Mouse (Mus musculus) embryonic facial prominence, embryonic 11.5 days (tissue): ENCODE measurements around the gene Rsl1. TPM values are rescaled to one million over a fixed set of nuclear protein-coding genes. Genes with fewer than 3 reads are reported as not detected.
"Not testable (repeated sequence)": the region's sequence is repeated elsewhere in the genome, so short reads cannot be mapped to it uniquely, and the experiment has no call there.

Experiments
- ATAC-seq: fragments of 200-750 bp; cut with Nextera tagmentation; replicated peaks from 2 replicates; pipeline ENCODE4 v1.8.0; 2017; ENCODE audit warnings: low read depth; ENCODE audit not compliant: insufficient number of reproducible peaks, low FRiP score, low TSS enrichment
- DNase-seq: peaks from one replicate; pipeline ENCODE4 v3.0.0-alpha.2; 2015; ENCODE audit warnings: low spot score
- H3K27ac ChIP-seq: fragments of 300-500 bp; sonication (generic); replicated peaks from 2 replicates; pipeline ENCODE4 v1.5.1; 2014; ENCODE audit warnings: mild to moderate bottlenecking, low read depth, low read length, control low read depth
- H3K27me3 ChIP-seq: fragments of 300-500 bp; sonication (generic); 2 replicates; pipeline ENCODE4 v1.6.1; 2014; ENCODE audit warnings: mild to moderate bottlenecking, low read length, moderate library complexity, mixed read lengths; ENCODE audit not compliant: control insufficient read depth, insufficient read depth
- H3K36me3 ChIP-seq: fragments of 300-500 bp; sonication (generic); replicated peaks from 2 replicates; pipeline ENCODE4 v1.6.1; 2014; ENCODE audit warnings: low read depth, mild to moderate bottlenecking, low read length, moderate library complexity, mixed read lengths; ENCODE audit not compliant: control insufficient read depth, insufficient read depth
- H3K4me1 ChIP-seq: fragments of 300-500 bp; sonication (generic); 2 replicates; pipeline ENCODE4 v1.6.1; 2014; ENCODE audit warnings: low read length, mixed read lengths; ENCODE audit not compliant: control insufficient read depth, insufficient read depth
- H3K4me2 ChIP-seq: fragments of 300-500 bp; sonication (generic); 2 replicates; pipeline ENCODE4 v1.6.1; 2014; ENCODE audit warnings: low read depth, mild to moderate bottlenecking, control low read depth, low read length, moderate library complexity
- H3K4me3 ChIP-seq: fragments of 300-500 bp; sonication (generic); 2 replicates; pipeline ENCODE4 v1.5.1; 2014; ENCODE audit warnings: low read depth, low read length, control low read depth
- H3K9ac ChIP-seq: fragments of 300-500 bp; sonication (generic); replicated peaks from 2 replicates; pipeline ENCODE4 v1.6.1; 2014; ENCODE audit warnings: mild to moderate bottlenecking, control low read depth, low read length
- H3K9me3 ChIP-seq: fragments of 300-500 bp; sonication (generic); replicated peaks from 2 replicates; pipeline ENCODE4 v1.6.1; 2016; ENCODE audit warnings: mild to moderate bottlenecking, low read length, inconsistent platforms, mixed read lengths; ENCODE audit not compliant: control insufficient read depth
- WGBS: fragments of 180-500 bp; shearing (Covaris S2); extraction: QIAGEN DNeasy Blood & Tissue Kit; methylation state at CpG from one replicate; pipeline ENCODE4 v1.1.7; 2014; 5-methylcytosine and 5-hydroxymethylcytosine counted together
- polyA plus RNA-seq: library from polyadenylated mRNA; unstranded; fragments of >200 nt; fragmentation: Nextera tagmentation; extraction: Ambion mirVana; gene quantifications from 2 replicates; pipeline ENCODE4 v1.2.1, GENCODE M21; 2014

Gene Rsl1
- polyA plus RNA-seq = 6.7 and 7.7 TPM in 2 replicates

GRCm38 (mm10) chr13:67172991-67173722 lies at the start of gene Rsl1:
Gene Rsl1, plus strand, starts transcription at chr13:67173182.
- H3K36me3 ChIP-seq, H3K4me1 ChIP-seq, H3K9me3 ChIP-seq, H3K27ac ChIP-seq, H3K27me3 ChIP-seq: not testable (repeated sequence)
- peak within 1 kb of the TSS; percentile 57 for H3K4me2 ChIP-seq
- under 1% methylated on average over 17 of the region's 17 CpGs for WGBS
- DNase-seq (peak; percentile 69), ATAC-seq (peak; percentile 98)
- H3K9ac ChIP-seq = peak within 1 kb of the TSS; percentile 68
- H3K4me3 ChIP-seq = peak within 1 kb of the TSS; percentile 64

GRCm38 (mm10) chr13:67124460-67124859 lies 48.5 kb upstream of the Rsl1 start:
- 91% methylated on average over 1 of the region's 1 CpGs for WGBS

GRCm38 (mm10) chr13:67127507-67127906 lies 45.5 kb upstream of the Rsl1 start:
- not testable (repeated sequence) for H3K4me3 ChIP-seq, DNase-seq, H3K4me2 ChIP-seq, ATAC-seq, H3K4me1 ChIP-seq, H3K36me3 ChIP-seq, H3K27me3 ChIP-seq, H3K9ac ChIP-seq, H3K9me3 ChIP-seq, H3K27ac ChIP-seq
- WGBS = 78% methylated on average over 10 of the region's 10 CpGs

More at GRCm38 (mm10) chr13:67124460-67124859, 48.5 kb upstream of the Rsl1 start:
- Histone ChIP-seq H3K4me1 (no peaks in the 10 kb centered on the region), H3K9me3 (no peaks in the 10 kb centered on the region), H3K4me2 (no peak overlapping the region), H3K4me3 (no peak overlapping the region), H3K36me3 (no peaks in the 10 kb centered on the region), H3K9ac (no peak overlapping the region), H3K27me3 (no peaks in the 10 kb centered on the region), H3K27ac (no peak overlapping the region)
- ATAC-seq (no peak), DNase-seq (no peak)

- H3K9ac ChIP-seq = peak overlapping the region; percentile 61
- 2% methylated on average over 18 of the region's 18 CpGs for WGBS
- H3K36me3 ChIP-seq = no peaks in the 10 kb centered on the region
- ATAC-seq (peak; percentile 97), DNase-seq (peak; percentile 92)
- peak overlapping the region; percentile 50 for H3K4me3 ChIP-seq
- H3K4me1 ChIP-seq = no peaks in the 10 kb centered on the region
- no peaks in the 10 kb centered on the region for H3K27me3 ChIP-seq
- H3K4me2 ChIP-seq = peak overlapping the region; percentile 37
- no peak overlapping the region for H3K27ac ChIP-seq
- no peaks in the 10 kb centered on the region for H3K9me3 ChIP-seq
These were observed 44.8 kb upstream of the Rsl1 start for GRCm38 (mm10) chr13:67128038-67128721.

GRCm38 (mm10) chr13:67166122-67166521 lies 6.9 kb upstream of the Rsl1 start:
- WGBS = 63% methylated on average over 4 of the region's 4 CpGs
- not testable (repeated sequence) for H3K4me3 ChIP-seq, DNase-seq, H3K27ac ChIP-seq, H3K36me3 ChIP-seq, H3K4me2 ChIP-seq, H3K9ac ChIP-seq, H3K9me3 ChIP-seq, H3K27me3 ChIP-seq, H3K4me1 ChIP-seq, ATAC-seq

- peak overlapping the region; percentile 57 for H3K4me2 ChIP-seq
- H3K27me3 ChIP-seq = no peaks in the 10 kb centered on the region
- DNase-seq (no peak), ATAC-seq (no peak)
- H3K27ac ChIP-seq = no peak overlapping the region
- peak overlapping the region; percentile 68; the same call in 1 of the 2 replicates for H3K9ac ChIP-seq
- H3K36me3 ChIP-seq = no peaks in the 10 kb centered on the region
- H3K4me1 ChIP-seq = no peaks in the 10 kb centered on the region
- H3K4me3 ChIP-seq = peak overlapping the region; percentile 64
- H3K9me3 ChIP-seq = no peaks in the 10 kb centered on the region
- WGBS = 30% methylated on average over 5 of the region's 5 CpGs
These were observed 707 bp downstream of the Rsl1 start for GRCm38 (mm10) chr13:67173723-67174055.

GRCm38 (mm10) chr13:67194340-67194894 lies 21.4 kb downstream of the Rsl1 start, which contains the start of gene Zfp455:
Gene Zfp455, plus strand, starts transcription at chr13:67194506.
- Histone ChIP-seq H3K36me3 (no peaks in the 10 kb centered on the region), H3K9me3 (no peaks in the 10 kb centered on the region), H3K9ac (peak within 1 kb of the TSS; percentile 70), H3K27ac (no peak within 1 kb of the TSS), H3K27me3 (no peaks in the 10 kb centered on the region), H3K4me2 (peak within 1 kb of the TSS; percentile 46), H3K4me1 (no peaks in the 10 kb centered on the region), H3K4me3 (peak within 1 kb of the TSS; percentile 55)
- peak; percentile 88 for ATAC-seq
- peak; percentile 85 for DNase-seq
- whole genome bisulfite sequencing = 3% methylated on average over 13 of the region's 13 CpGs

- H3K36me3 ChIP-seq = no peaks in the 10 kb centered on the region
- H3K9ac ChIP-seq = no peak overlapping the region
- DNase-seq (no peak), ATAC-seq (no peak)
- H3K27ac ChIP-seq = no peak overlapping the region
- no peaks in the 10 kb centered on the region for H3K9me3 ChIP-seq
- no peak overlapping the region for H3K4me2 ChIP-seq
- no peak overlapping the region for H3K4me3 ChIP-seq
- H3K27me3 ChIP-seq = no peaks in the 10 kb centered on the region
- no peaks in the 10 kb centered on the region for H3K4me1 ChIP-seq
- 85% methylated on average over 3 of the region's 3 CpGs for WGBS
These were observed 28.7 kb downstream of the Rsl1 start for GRCm38 (mm10) chr13:67201656-67202055.
